Mouse (Mus musculus): ENCODE results near the gene Il12a.

The Il12a gene

GRCm38 (mm10) chr3:68684207-68684606, 6.2 kb upstream of the Il12a start:
- no peak for DNase-seq (ENCODE audit: low spot score in 2 of 2)

DNA sequence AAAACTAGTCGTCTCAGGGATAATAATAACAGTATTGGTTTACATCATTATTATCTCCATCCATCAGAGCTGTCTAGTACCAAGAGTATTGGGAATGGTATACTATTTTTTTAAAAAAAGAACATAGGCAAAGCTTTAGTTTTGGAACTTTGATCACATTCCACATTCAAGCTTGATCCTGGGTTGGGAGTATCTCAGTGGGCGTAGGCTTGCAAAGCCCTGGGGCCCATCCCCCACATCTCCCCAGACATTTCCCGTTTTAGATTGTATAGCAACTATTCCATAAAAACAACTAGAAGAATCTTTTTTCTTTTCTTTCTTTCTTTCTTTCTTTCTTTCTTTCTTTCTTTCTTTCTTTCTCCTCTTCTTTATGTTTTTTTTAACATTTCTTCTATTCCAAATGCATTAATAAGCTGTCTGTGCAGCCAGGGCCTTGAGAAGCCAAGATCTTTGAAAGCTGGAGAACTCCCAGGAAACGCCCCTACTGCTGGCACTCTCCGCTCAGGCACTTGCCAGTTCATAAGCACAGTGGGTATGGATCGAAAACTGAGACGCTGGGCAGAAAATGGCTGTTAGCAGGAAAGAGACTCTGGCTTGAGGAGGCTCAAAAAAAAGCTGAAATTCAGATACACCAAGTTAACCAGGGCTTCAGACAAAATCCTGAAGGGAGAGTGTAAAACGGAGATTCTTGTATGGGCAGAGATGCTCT, 3.4 kb upstream of the Il12a start:
- no peak for DNase-seq (ENCODE audit: low spot score in 2 of 2)

DNA sequence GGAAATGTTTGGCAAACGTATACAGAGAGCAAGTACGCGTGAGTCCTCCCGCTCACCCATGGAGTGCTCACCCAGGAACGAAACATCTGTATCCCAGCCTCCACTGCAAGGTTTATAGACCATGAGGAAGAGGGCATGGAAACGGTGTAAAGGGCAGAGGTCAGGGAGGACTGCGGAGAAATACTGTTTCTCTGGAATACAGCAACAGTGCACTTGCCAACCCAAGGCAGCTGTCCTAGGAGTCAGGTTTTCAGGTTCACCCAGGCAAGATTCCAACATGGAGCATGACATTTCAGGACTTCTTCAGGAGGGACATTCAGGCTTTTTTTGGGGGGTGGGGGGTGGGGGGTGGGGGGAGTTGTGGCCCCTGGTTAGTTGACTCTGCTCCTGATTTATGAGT, 1.1 kb upstream of the Il12a start:
- no peak for DNase-seq (ENCODE audit: low spot score in 2 of 2)

- DNase-seq (ENCODE audit: low spot score in 2 of 2) = peak; percentile 35 to 54
These were observed 795 bp downstream of the Il12a start for GRCm38 (mm10) chr3:68691100-68691778.

DNA sequence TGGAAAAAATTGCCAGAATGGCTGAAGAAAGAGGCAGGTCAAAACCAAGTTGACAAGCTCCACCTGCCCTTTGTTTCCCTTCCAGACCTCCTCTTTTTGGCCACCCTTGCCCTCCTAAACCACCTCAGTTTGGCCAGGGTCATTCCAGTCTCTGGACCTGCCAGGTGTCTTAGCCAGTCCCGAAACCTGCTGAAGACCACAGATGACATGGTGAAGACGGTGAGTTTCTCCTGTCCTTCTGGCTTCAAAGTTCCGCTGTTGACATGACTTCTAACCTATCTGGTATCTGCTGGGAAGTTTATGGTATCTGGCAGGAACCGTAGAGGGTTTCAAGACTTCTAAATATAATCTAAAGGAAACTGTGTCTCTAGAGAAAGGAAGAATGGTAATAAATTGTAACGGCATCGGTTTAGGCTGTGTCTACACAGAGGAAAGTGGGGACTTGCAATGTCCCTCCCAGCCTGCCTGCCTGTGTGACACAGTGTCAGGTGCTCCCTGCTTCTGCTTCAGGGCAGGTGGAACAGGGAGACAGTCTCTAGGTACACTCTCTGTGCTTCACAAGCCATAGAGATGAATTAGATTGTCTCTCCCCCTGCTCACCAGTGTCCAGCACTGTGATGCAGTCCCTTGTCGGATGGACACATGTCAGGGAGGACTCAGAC, 1.6 kb downstream of the Il12a start:
- DNase-seq (ENCODE audit: low spot score in 2 of 2) = no peak

GRCm38 (mm10) chr3:68692600-68693225, 2.3 kb downstream of the Il12a start:
- DNase-seq (ENCODE audit: low spot score in 2 of 2) = no peak

GRCm38 (mm10) chr3:68693441-68694048, 3.1 kb downstream of the Il12a start:
- peak in 1 of 2 experiments; percentile 50 for DNase-seq (ENCODE audit: low spot score in 2 of 2)

- no peak for DNase-seq (ENCODE audit: low spot score in 2 of 2)
These were observed 4.9 kb downstream of the Il12a start for GRCm38 (mm10) chr3:68695321-68695720.

GRCm38 (mm10) chr3:68696495-68697200, 6.2 kb downstream of the Il12a start:
- DNase-seq (ENCODE audit: low spot score in 2 of 2) = no peak

- no peak for DNase-seq (ENCODE audit: low spot score in 2 of 2)
These were observed 8.2 kb downstream of the Il12a start for GRCm38 (mm10) chr3:68698601-68699000.

DNA sequence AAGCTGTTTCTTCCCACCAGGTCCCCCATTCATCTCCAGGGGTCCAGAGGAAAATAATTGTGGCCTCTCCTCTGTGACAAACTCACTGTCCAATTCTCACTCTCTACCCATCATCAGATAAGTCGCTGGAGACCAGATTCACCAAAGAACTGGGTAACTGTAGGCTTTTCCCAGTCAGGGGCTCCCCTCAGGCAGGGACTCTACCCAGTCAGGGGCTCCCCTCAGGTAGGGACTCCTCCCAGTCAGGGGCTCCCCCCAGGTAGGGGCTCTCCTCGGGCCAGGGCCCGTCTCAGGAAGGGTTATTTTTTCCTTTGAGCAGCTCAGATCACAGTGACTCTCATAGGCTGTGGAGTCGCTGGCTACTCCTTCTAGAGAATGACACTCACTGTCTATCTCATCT, 9.6 kb downstream of the Il12a start:
- DNase-seq (ENCODE audit: low spot score in 2 of 2) = no peak

GRCm38 (mm10) chr3:68706307-68706706, 15.9 kb downstream of the Il12a start:
- no peak for DNase-seq (ENCODE audit: low spot score in 2 of 2)

- no peak for DNase-seq (ENCODE audit: low spot score in 2 of 2)
These were observed 17.8 kb downstream of the Il12a start for GRCm38 (mm10) chr3:68708230-68708629.

- peak; percentile 68 to 78 for DNase-seq (ENCODE audit: low spot score in 2 of 2)
These were observed 18.9 kb downstream of the Il12a start for GRCm38 (mm10) chr3:68709198-68709797.

GRCm38 (mm10) chr3:68710436-68710835, 20.0 kb downstream of the Il12a start:
- no peak for DNase-seq (ENCODE audit: low spot score in 2 of 2)

- DNase-seq (ENCODE audit: low spot score in 2 of 2) = no peak
These were observed 21.1 kb downstream of the Il12a start for GRCm38 (mm10) chr3:68711510-68711909.

DNA sequence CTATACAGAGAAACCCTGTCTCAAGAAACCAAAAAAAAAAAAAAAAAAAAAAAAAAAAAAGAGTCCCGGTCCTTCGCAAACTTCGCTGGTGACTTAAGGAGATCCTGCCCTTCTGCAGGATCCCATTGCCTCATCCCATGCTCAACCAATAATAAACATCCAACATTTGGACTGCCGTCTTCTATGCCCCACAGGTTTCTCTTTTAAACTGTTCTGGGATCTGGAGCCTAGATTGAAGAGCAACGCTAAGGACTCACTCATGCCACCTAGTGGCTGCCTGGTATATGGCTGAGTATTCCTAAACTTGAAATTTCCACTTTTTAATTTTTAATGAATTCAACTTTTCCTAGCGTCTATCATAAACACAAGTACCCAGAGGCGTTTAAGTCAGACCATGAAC, 23.1 kb downstream of the Il12a start:
- peak in 1 of 2 experiments; percentile 52 for DNase-seq (ENCODE audit: low spot score in 2 of 2)

- DNase-seq (ENCODE audit: low spot score in 2 of 2) = peak; percentile 40 to 67
These were observed 26.9 kb downstream of the Il12a start for GRCm38 (mm10) chr3:68717346-68717745.

DNA sequence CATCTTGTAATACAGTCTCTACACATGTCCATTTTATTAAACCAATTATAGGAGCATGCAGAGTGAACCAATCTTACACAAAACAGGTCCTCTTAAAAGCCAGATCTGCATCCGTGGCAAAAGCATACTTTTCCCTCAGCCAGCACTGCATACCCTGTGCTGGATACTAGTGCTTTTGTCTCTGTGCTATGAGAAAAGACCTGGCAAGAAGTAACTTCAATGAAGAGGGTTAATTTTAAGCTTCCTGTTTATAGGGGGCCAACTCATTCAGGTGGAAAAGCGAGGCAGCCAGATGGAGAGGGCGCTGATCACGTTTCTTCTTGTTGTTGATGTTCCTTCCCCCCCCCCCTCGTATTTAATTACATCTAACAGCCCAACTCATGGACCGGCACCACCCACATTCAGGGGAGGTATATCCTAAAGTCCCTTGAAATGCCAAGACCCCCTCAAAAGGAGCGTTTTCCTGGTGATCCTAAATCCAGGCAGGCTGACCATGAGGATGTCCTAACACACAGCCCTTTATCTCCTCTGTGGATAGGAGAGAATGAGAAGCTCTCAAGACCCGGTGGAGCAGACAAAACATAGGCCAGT, 28.9 kb downstream of the Il12a start:
- DNase-seq (ENCODE audit: low spot score in 2 of 2) = no peak

DNA sequence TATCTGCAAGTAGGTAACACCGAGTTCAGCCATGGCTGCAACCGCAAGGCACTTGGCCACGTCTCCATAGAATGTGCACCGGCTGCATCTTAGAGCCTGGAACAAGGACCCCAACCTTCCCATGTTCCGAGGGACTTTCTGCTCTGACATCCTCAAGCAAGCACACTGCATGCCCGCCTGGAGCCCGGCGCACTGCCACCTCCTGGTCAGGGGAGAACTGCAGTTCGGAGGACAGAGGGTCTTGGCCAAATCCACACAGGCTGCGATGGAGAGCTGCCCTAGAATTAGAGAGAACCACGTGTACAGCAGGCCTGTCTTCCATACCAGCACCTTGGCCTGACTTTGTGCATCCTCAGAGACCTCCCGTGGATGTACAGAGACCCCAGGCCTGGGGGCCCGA, 29.8 kb downstream of the Il12a start:
- peak in 1 of 2 experiments; percentile 29 for DNase-seq (ENCODE audit: low spot score in 2 of 2)

GRCm38 (mm10) chr3:68741955-68742354, 51.5 kb downstream of the Il12a start:
- DNase-seq (ENCODE audit: low spot score in 2 of 2) = no peak

Measured in natural killer cell, adult 2 months (primary cell).